Mouse (Mus musculus): Measurements from ENCODE around the gene B3glct. TPM values are rescaled to one million over a fixed set of nuclear protein-coding genes. Genes with fewer than 3 reads are reported as not detected.

The B3glct gene
- polyA plus RNA-seq, 1 experiment from 2014 or later = 15.2 TPM

DNA sequence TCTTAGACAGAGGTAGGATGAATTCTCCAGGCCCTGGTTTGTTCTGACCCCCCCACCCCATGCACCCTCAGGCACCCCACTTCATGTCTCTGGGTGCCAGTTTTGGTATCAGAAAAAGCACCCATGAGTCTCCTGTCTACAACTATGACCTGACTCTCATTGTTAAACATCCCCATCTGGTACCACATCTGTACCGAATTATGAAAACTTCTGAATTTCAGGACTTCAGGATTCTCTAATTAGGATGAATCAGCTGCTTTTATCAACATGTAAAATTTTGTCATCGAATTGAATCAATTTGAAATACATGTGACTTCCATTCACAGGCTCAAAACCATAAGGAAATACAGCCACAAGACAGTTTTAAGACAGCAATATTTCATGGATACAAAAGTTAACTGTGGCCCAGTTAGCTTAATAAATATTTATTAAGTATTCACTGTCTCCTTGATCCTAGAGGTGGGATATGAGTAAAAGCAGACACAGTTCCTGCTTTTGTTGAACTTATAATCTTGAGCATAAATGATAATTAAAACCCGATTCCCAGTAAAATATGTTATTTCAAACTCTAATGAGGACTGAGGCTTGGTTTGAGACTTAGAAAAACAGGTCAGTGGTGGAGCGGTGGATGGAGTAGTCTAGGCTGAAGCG, 89.7 kb downstream of the B3glct start:
- 89% methylated on average over 5 of the region's 5 CpGs for WGBS
- H3K27me3 ChIP-seq (replicated peaks) = no peaks in the 10 kb centered on the region

DNA sequence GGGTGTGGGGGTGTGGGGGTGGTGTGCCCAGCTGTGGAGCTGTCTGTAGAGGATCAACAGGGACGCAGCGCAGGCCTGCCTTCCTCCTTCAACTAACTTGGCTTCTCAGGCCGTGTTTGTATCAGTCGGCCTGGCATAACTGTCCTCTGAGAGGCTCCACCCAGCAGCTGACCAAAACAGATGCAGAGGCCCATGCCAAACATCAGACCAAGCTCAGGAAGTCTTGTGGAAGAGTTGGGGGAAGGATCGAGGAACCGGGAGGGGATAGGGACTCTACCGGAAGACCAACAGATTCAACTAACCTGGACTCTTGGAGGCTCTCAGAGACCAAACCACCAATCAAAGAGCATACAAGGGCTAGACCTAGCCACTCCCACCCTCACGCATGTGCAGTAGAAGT, 91.6 kb downstream of the B3glct start:
- WGBS = 95% methylated on average over 8 of the region's 8 CpGs

More for the DNA sequence above, 89.7 kb downstream of the B3glct start:
- no peaks in the 10 kb centered on the region for H3K4me1 ChIP-seq
- H3K36me3 ChIP-seq = no peaks in the 10 kb centered on the region
- H3K27ac ChIP-seq = no peak overlapping the region
- no peak overlapping the region for H3K4me2 ChIP-seq (replicated peaks)
- H3K9me3 ChIP-seq = no peaks in the 10 kb centered on the region
- H3K4me3 ChIP-seq = no peak overlapping the region
- H3K9ac ChIP-seq = no peak overlapping the region
- ATAC-seq (ENCODE audit: low FRiP score, low read depth) = no peak

DNA sequence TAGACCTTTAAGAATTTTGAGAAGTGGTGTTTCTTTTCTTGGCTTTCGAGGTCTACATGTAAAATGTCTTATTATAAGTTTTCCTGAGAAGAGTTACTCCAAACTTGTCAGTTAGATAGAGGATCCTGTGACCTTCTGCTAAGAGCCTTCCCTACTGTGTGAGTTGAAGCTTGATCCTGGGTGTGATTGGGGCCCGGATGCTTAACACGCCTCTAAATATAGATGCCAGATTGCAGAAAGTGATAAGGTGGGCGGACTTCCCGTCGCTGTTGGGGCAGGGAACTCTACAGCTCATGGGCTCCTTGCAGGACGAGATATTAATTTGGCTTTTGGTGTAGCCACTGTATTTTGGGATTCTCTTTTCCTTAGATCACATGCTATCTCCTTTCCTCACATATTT, 98.0 kb downstream of the B3glct start:
- 0 out of 2 replicates have a peak, but pooled peaks cover 4% of the 10 kb centered on the region for H3K9me3 ChIP-seq
- no peaks in the 10 kb centered on the region for H3K4me1 ChIP-seq
- 88% methylated on average over 7 of the region's 7 CpGs for WGBS
- no peak overlapping the region for H3K4me2 ChIP-seq (replicated peaks)
- no peak overlapping the region for H3K27ac ChIP-seq
- H3K36me3 ChIP-seq = no peaks in the 10 kb centered on the region
- no peak for ATAC-seq (ENCODE audit: low FRiP score, low read depth)
- no peak overlapping the region for H3K9ac ChIP-seq
- no peaks in the 10 kb centered on the region for H3K27me3 ChIP-seq (replicated peaks)
- H3K4me3 ChIP-seq = no peak overlapping the region

More for the DNA sequence above, 91.6 kb downstream of the B3glct start:
- Histone ChIP-seq H3K36me3 (no peaks in the 10 kb centered on the region), H3K9me3 (no peaks in the 10 kb centered on the region), H3K9ac (no peak overlapping the region), H3K27me3 (replicated peaks) (no peaks in the 10 kb centered on the region), H3K4me1 (no peaks in the 10 kb centered on the region), H3K27ac (no peak overlapping the region), H3K4me2 (replicated peaks) (no peak overlapping the region), H3K4me3 (no peak overlapping the region)
- no peak for ATAC-seq (ENCODE audit: low FRiP score, low read depth)

DNA sequence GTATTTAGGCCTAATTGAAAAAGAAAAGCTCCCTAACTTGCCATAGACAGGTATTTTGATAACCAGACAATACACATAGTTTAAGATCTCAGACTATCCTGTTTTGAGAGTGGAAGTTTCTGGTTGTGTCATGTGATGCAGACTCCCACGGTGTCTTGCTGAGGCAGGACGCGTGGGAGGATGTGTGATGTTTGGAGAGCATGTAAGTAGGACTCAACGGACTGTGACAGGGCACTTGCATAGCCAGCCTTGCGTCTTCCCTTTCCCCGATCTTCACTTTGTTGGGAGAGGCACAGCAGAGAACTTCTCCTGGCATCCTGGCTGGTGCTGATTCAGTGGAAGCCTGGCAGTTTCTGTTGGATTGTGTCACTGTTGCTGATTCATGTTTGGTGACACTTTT, 101.7 kb downstream of the B3glct start:
- ATAC-seq (ENCODE audit: low FRiP score, low read depth) = no peak
- H3K4me2 ChIP-seq (replicated peaks) = no peak overlapping the region
- no peaks in the 10 kb centered on the region for H3K36me3 ChIP-seq
- no peak overlapping the region for H3K4me3 ChIP-seq
- no peaks in the 10 kb centered on the region for H3K4me1 ChIP-seq
- no peaks in the 10 kb centered on the region for H3K27me3 ChIP-seq (replicated peaks)
- no peak overlapping the region for H3K9ac ChIP-seq
- H3K9me3 ChIP-seq = 0 out of 2 replicates have a peak, but pooled peaks cover 4% of the 10 kb centered on the region
- 92% methylated on average over 6 of the region's 6 CpGs for WGBS
- H3K27ac ChIP-seq = no peak overlapping the region

DNA sequence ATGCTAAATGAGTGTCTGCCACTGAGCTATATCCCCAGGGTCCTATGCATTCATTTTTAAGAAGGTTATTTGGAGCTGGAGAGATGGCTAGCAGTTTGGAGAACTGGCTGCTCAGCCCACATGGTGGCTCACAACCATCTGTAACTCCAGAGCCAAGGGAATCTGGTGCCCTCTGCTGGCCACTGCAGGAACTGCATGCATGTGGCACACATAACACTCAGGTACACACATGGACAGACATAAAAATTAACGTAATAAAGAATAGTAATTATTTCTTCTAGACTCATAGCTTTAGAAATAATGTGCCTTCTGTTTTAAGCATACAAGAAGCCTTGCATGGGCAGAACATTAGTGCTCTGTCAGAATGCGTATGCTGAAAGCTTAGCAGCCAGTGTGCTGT, 102.4 kb downstream of the B3glct start:
- no peaks in the 10 kb centered on the region for H3K27me3 ChIP-seq (replicated peaks)
- H3K4me3 ChIP-seq = no peak overlapping the region
- no peak for ATAC-seq (ENCODE audit: low FRiP score, low read depth)
- H3K9me3 ChIP-seq = 0 out of 2 replicates have a peak, but pooled peaks cover 4% of the 10 kb centered on the region
- H3K27ac ChIP-seq = no peak overlapping the region
- H3K4me1 ChIP-seq = no peaks in the 10 kb centered on the region
- no peaks in the 10 kb centered on the region for H3K36me3 ChIP-seq
- no peak overlapping the region for H3K9ac ChIP-seq
- 94% methylated on average over 2 of the region's 2 CpGs for WGBS
- no peak overlapping the region for H3K4me2 ChIP-seq (replicated peaks)

DNA sequence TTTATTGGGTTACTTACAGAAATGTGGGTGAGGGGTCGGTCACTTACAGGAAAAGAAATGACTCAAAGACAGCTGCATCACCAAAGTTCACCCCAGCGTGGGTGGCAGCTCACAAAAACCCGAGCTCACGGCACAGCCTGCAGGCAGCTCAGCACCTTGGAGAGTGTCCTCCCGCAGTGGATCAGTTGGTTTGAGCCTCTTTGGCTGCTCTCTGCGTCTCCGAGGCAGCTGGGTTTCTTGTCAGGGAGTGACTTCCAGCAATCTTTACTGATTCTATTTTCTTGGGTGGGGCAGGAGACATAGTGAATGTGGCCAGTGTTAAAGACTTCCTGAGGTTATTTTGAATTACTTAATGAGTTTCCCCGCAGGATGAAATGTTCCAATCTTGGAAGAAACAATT, 112.1 kb downstream of the B3glct start:
- 21% methylated on average over 8 of the region's 8 CpGs for WGBS
- H3K27me3 ChIP-seq (replicated peaks) = no peaks in the 10 kb centered on the region
- H3K4me1 ChIP-seq = no peaks in the 10 kb centered on the region
- H3K4me3 ChIP-seq = no peak overlapping the region
- ATAC-seq (ENCODE audit: low FRiP score, low read depth) = no peak
- H3K27ac ChIP-seq = no peak overlapping the region
- no peak overlapping the region for H3K4me2 ChIP-seq (replicated peaks)
- H3K36me3 ChIP-seq = no peaks in the 10 kb centered on the region
- no peak overlapping the region for H3K9ac ChIP-seq
- H3K9me3 ChIP-seq = peaks cover 7% of the 10 kb centered on the region

DNA sequence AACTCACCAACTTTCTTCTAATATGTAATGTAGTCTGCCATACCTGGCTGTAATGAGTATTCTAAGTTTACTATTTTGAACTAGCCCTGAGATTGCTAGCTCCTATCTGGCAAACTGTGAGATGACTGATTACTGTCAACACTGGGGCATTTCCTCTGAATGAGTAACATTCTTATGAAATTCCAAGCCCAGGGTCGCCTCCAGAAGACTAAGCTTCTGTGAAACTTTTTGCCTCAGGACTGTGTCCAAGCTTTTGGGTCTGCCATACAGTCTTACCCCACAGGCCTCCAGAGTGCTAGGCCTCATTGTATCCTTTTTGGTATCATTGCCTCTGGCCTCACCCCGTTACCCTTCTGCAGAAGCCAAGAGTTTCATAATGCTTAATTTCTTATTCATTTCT, 132.0 kb downstream of the B3glct start:
- Histone ChIP-seq H3K4me2 (replicated peaks) (no peak overlapping the region), H3K27me3 (replicated peaks) (no peaks in the 10 kb centered on the region), H3K36me3 (no peaks in the 10 kb centered on the region), H3K4me3 (no peak overlapping the region), H3K9me3 (no peaks in the 10 kb centered on the region), H3K4me1 (no peaks in the 10 kb centered on the region), H3K27ac (no peak overlapping the region), H3K9ac (no peak overlapping the region)
- WGBS = 79% methylated on average over 2 of the region's 2 CpGs
- ATAC-seq (ENCODE audit: low FRiP score, low read depth) = no peak

DNA sequence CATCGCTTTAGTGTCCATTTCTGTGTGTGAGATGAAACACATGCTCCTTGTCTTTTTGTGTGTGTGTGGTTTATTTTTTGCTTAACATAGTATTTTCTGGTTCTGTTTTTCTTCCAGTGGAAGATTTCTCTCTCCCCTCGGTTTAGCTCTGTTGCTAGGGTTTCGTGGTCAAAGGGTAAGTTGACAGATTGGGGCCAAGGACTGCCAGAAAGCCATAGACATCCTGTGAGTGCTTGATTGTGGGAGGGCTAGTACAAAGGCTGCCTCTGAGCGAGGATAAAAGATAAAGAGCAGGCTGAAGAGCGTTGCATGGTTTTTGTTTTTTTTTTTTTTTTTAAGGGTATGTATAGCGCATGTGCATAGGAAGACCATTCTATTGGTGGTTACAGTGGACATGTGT, 133.8 kb downstream of the B3glct start:
- Histone ChIP-seq H3K36me3 (no peaks in the 10 kb centered on the region), H3K4me2 (replicated peaks) (no peak overlapping the region), H3K27ac (no peak overlapping the region), H3K9ac (no peak overlapping the region), H3K4me1 (no peaks in the 10 kb centered on the region), H3K27me3 (replicated peaks) (no peaks in the 10 kb centered on the region), H3K9me3 (no peaks in the 10 kb centered on the region), H3K4me3 (no peak overlapping the region)
- 65% methylated on average over 6 of the region's 6 CpGs for WGBS
- ATAC-seq (ENCODE audit: low FRiP score, low read depth) = no peak

Other genes starting within 250 kb of the B3glct start
- gene Tex26, start 238.6 kb upstream of the B3glct start, polyA plus RNA-seq (2016; fragmentation: Nextera tagmentation; extraction: Ambion mirVana) = 0.46 and 0.68 TPM in 2 replicates
- gene Wdr95, start 149.6 kb upstream of the B3glct start, polyA plus RNA-seq (2016; fragmentation: Nextera tagmentation; extraction: Ambion mirVana) = 0.22 and 0.71 TPM in 2 replicates
- 96.7 and 99.8 TPM in 2 replicates for gene Hsph1, start 41.9 kb upstream of the B3glct start, polyA plus RNA-seq (2016; fragmentation: Nextera tagmentation; extraction: Ambion mirVana)

All from neural tube, embryonic 12.5 days (tissue).